Mouse (Mus musculus): ENCODE measurements around the gene Gpr183. TPM values are rescaled to one million over a fixed set of nuclear protein-coding genes. Genes with fewer than 3 reads are reported as not detected.

The Gpr183 gene
- polyA plus RNA-seq, 1 experiment from 2014 or later: 1.3 TPM

- WGBS: 100% methylated on average over 1 of the region's 1 CpGs
- Histone ChIP-seq H3K4me1 (no peaks in the 10 kb centered on the region), H3K36me3 (ENCODE audit: poor library complexity, severe bottlenecking) (peaks cover 35% of the 10 kb centered on the region), H3K9me3 (replicated peaks) (no peaks in the 10 kb centered on the region), H3K4me2 (no peak overlapping the region), H3K4me3 (no peak overlapping the region), H3K27me3 (no peaks in the 10 kb centered on the region), H3K27ac (no peak overlapping the region), H3K9ac (no peak overlapping the region)
- no peak for ATAC-seq
Measured at GRCm38 (mm10) chr14:121995557-121995870, 30.5 kb upstream of the Gpr183 start.

GRCm38 (mm10) chr14:121994846-121995556, 30.0 kb upstream of the Gpr183 start:
- H3K9me3 ChIP-seq (replicated peaks): no peaks in the 10 kb centered on the region
- WGBS: 92% methylated on average over 7 of the region's 7 CpGs

GRCm38 (mm10) chr14:121994171-121994700, 29.2 kb upstream of the Gpr183 start:
- Histone ChIP-seq H3K9me3 (replicated peaks) (no peaks in the 10 kb centered on the region), H3K4me3 (no peak overlapping the region), H3K36me3 (ENCODE audit: poor library complexity, severe bottlenecking) (peaks cover 35% of the 10 kb centered on the region), H3K27ac (no peak overlapping the region), H3K4me2 (no peak overlapping the region), H3K27me3 (no peaks in the 10 kb centered on the region), H3K9ac (no peak overlapping the region), H3K4me1 (no peaks in the 10 kb centered on the region)
- no peak for ATAC-seq
- WGBS: 94% methylated on average over 17 of the region's 17 CpGs

More at GRCm38 (mm10) chr14:121994846-121995556, 30.0 kb upstream of the Gpr183 start:
- Histone ChIP-seq H3K4me1 (no peaks in the 10 kb centered on the region), H3K27ac (no peak overlapping the region), H3K36me3 (ENCODE audit: poor library complexity, severe bottlenecking) (peaks cover 35% of the 10 kb centered on the region), H3K4me2 (no peak overlapping the region), H3K27me3 (no peaks in the 10 kb centered on the region), H3K4me3 (no peak overlapping the region), H3K9ac (no peak overlapping the region)
- no peak for ATAC-seq

- no peak overlapping the region for H3K27ac ChIP-seq
- H3K9ac ChIP-seq: no peak overlapping the region
- WGBS: 96% methylated on average over 4 of the region's 4 CpGs
- H3K4me2 ChIP-seq: no peak overlapping the region
- no peaks in the 10 kb centered on the region for H3K4me1 ChIP-seq
- no peak for ATAC-seq
- no peaks in the 10 kb centered on the region for H3K9me3 ChIP-seq (replicated peaks)
- no peak overlapping the region for H3K4me3 ChIP-seq
- H3K36me3 ChIP-seq (ENCODE audit: poor library complexity, severe bottlenecking): peaks cover 35% of the 10 kb centered on the region
- H3K27me3 ChIP-seq: no peaks in the 10 kb centered on the region
Measured at GRCm38 (mm10) chr14:121993616-121994015, 28.6 kb upstream of the Gpr183 start.

DNA sequence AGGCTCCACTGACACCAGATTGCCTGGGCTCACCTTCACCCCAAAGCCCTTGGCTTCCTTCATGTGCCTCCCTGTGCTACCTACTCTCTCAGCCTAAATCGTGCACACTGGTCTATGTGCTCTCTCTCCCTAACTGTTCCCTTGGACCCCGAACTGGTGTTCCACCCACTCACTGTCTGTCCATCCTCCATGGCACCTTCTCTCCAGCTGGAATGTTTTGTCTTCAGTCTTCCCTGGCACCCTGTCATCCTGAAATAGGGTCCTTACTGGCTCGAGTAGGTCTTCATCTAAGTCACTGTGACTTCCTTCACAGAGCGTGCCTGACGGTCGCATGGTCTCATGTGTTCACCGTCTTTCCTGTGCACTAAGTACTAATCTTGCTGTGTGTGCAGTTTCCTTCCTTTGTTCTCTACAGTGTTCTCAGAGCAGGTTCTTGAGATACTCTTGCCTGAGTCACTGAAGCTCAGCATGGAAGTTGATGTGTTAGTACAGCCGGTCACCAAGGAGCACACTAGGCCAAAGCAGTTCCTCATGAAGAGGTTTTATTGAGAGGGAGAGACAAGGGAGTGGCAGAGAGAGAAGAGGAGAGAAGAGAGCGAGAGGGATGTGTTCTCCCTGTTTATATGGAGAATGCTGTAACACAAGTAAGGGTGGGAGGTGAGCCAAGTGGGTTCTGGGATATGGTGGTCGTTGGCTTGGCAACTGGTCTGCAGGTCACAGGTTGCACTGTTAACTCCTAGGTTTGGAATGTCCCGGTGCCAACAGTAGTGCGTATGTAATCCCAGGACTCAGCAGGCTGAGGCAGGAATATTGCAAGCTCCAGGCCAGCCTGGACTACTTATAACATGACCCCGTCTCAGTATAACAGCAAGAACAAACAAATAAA, 27.6 kb upstream of the Gpr183 start:
- no peak for ATAC-seq
- H3K4me2 ChIP-seq: no peak overlapping the region
- H3K27me3 ChIP-seq: no peaks in the 10 kb centered on the region
- no peak overlapping the region for H3K27ac ChIP-seq
- no peak overlapping the region for H3K4me3 ChIP-seq
- H3K9ac ChIP-seq: no peak overlapping the region
- WGBS: 94% methylated on average over 13 of the region's 13 CpGs
- peaks cover 33% of the 10 kb centered on the region for H3K36me3 ChIP-seq (ENCODE audit: poor library complexity, severe bottlenecking)
- no peaks in the 10 kb centered on the region for H3K4me1 ChIP-seq
- no peaks in the 10 kb centered on the region for H3K9me3 ChIP-seq (replicated peaks)

DNA sequence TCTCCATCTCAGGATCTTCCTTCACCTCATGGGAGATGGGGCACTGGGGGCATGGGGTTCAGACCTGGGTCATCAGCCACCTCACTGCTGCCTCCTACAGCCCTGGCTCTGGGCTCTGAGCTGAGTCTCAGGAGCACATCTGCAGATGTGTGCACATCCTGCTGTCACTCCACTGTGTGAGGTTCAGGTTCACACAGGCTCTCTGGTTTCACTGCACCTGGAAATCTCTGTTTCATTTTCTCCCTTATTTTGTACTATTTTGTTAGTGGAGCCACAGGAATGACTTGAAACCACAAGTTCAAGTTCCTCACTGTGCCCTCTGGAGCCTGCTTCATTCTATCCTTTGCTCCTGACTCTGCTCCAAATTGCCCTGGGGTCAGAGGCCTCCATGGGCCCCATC, 26.9 kb upstream of the Gpr183 start:
- Histone ChIP-seq H3K27me3 (no peaks in the 10 kb centered on the region), H3K4me2 (no peak overlapping the region), H3K27ac (no peak overlapping the region), H3K4me3 (no peak overlapping the region), H3K36me3 (ENCODE audit: poor library complexity, severe bottlenecking) (peaks cover 26% of the 10 kb centered on the region), H3K9me3 (replicated peaks) (no peaks in the 10 kb centered on the region), H3K9ac (no peak overlapping the region), H3K4me1 (no peaks in the 10 kb centered on the region)
- no peak for ATAC-seq

DNA sequence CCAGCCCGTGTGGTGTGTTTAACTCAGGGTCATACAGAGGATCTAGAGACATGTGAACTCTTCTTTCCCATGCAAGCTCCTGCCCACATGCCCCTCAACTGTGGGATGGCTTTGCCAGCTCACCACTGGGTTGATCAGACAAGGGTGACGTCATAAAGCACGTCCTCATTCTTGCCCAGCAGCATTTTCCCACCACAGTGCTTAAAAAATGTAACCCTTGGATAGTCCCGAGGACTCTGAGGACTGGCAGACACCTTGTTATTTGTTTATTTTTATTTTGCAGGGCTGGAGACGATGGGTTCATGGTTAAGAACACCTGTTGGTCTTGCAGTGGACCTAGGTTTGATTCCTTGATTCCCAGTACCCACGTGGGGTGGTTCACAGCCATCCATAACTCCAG, 25.9 kb upstream of the Gpr183 start:
- Histone ChIP-seq H3K4me1 (no peaks in the 10 kb centered on the region), H3K4me3 (no peak overlapping the region), H3K27me3 (no peaks in the 10 kb centered on the region), H3K27ac (no peak overlapping the region), H3K36me3 (ENCODE audit: poor library complexity, severe bottlenecking) (peaks cover 19% of the 10 kb centered on the region), H3K9ac (no peak overlapping the region), H3K9me3 (replicated peaks) (no peaks in the 10 kb centered on the region), H3K4me2 (no peak overlapping the region)
- 89% methylated on average over 6 of the region's 6 CpGs for WGBS
- no peak for ATAC-seq

- no peaks in the 10 kb centered on the region for H3K9me3 ChIP-seq (replicated peaks)
- ATAC-seq: no peak
- 95% methylated on average over 3 of the region's 3 CpGs for WGBS
- H3K9ac ChIP-seq: no peak overlapping the region
- H3K4me1 ChIP-seq: no peaks in the 10 kb centered on the region
- no peak overlapping the region for H3K27ac ChIP-seq
- no peak overlapping the region for H3K4me2 ChIP-seq
- no peaks in the 10 kb centered on the region for H3K27me3 ChIP-seq
- H3K36me3 ChIP-seq (ENCODE audit: poor library complexity, severe bottlenecking): peaks cover 9% of the 10 kb centered on the region
- no peak overlapping the region for H3K4me3 ChIP-seq
Measured at GRCm38 (mm10) chr14:121989869-121990268, 24.9 kb upstream of the Gpr183 start.

GRCm38 (mm10) chr14:121989331-121989730, 24.3 kb upstream of the Gpr183 start:
- ATAC-seq: no peak
- no peak overlapping the region for H3K4me3 ChIP-seq
- WGBS: 92% methylated on average over 3 of the region's 3 CpGs
- no peak overlapping the region for H3K4me2 ChIP-seq
- no peaks in the 10 kb centered on the region for H3K27me3 ChIP-seq
- H3K4me1 ChIP-seq: no peaks in the 10 kb centered on the region
- no peaks in the 10 kb centered on the region for H3K9me3 ChIP-seq (replicated peaks)
- peaks cover 5% of the 10 kb centered on the region for H3K36me3 ChIP-seq (ENCODE audit: poor library complexity, severe bottlenecking)
- no peak overlapping the region for H3K9ac ChIP-seq
- H3K27ac ChIP-seq: no peak overlapping the region

DNA sequence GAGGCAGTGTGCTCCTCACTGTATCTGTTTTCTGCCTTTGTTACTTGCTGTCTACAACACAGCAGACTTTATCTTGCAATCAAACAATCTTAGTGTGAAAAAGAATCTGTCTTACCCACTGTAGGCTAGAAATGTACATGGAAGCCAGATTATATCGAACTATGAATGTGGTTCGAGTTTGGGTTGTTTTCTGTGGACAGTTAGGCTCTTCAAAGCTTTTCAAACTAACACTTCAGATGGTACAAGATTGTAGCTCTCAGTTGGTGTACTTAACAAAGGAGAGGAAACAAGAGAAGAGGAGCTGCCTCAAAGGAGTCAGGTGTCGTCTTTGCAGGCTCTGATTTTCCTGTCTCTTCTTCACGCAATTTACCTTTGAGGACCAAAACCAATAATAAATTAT, 22.7 kb upstream of the Gpr183 start:
- ATAC-seq: no peak
- H3K4me3 ChIP-seq: no peak overlapping the region
- no peaks in the 10 kb centered on the region for H3K4me1 ChIP-seq
- H3K36me3 ChIP-seq (ENCODE audit: poor library complexity, severe bottlenecking): no peaks in the 10 kb centered on the region
- H3K9ac ChIP-seq: no peak overlapping the region
- no peaks in the 10 kb centered on the region for H3K27me3 ChIP-seq
- WGBS: 90% methylated on average over 4 of the region's 4 CpGs
- no peaks in the 10 kb centered on the region for H3K9me3 ChIP-seq (replicated peaks)
- H3K27ac ChIP-seq: no peak overlapping the region
- H3K4me2 ChIP-seq: no peak overlapping the region

- no peak overlapping the region for H3K9ac ChIP-seq
- H3K36me3 ChIP-seq (ENCODE audit: poor library complexity, severe bottlenecking): no peaks in the 10 kb centered on the region
- no peaks in the 10 kb centered on the region for H3K4me1 ChIP-seq
- no peak overlapping the region for H3K4me3 ChIP-seq
- no peak overlapping the region for H3K27ac ChIP-seq
- no peak for ATAC-seq
- WGBS: 82% methylated on average over 1 of the region's 1 CpGs
- H3K9me3 ChIP-seq (replicated peaks): no peaks in the 10 kb centered on the region
- H3K27me3 ChIP-seq: no peaks in the 10 kb centered on the region
- no peak overlapping the region for H3K4me2 ChIP-seq
Measured at GRCm38 (mm10) chr14:121987287-121987686, 22.3 kb upstream of the Gpr183 start.

DNA sequence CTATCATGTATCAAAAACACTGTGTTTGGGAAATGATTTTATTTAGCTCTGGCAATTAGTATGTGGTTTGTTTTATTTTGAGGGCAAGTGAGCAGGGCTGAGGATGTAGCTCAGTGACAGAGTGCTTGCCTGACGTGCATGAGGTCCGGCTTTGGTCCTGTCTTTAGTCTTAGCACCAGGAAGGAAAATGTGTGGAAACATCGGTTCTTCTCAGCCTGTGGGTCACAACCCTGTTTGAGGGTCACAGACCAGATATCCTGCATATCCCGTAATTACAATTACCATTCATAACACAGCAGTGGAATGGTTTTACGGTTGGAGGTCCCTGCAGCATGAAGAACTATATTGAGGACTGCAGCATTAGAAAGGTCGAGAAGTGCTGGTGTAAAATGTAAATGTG, 21.0 kb upstream of the Gpr183 start:
- 93% methylated on average over 6 of the region's 6 CpGs for WGBS
- no peak overlapping the region for H3K27ac ChIP-seq

More for the DNA sequence above, 21.0 kb upstream of the Gpr183 start:
- H3K9me3 ChIP-seq (replicated peaks): no peaks in the 10 kb centered on the region
- H3K9ac ChIP-seq: no peak overlapping the region
- no peak overlapping the region for H3K4me2 ChIP-seq
- ATAC-seq: no peak
- H3K36me3 ChIP-seq (ENCODE audit: poor library complexity, severe bottlenecking): no peaks in the 10 kb centered on the region
- H3K4me1 ChIP-seq: no peaks in the 10 kb centered on the region
- H3K27me3 ChIP-seq: no peaks in the 10 kb centered on the region
- H3K4me3 ChIP-seq: no peak overlapping the region
